In the genomic region with DNA sequence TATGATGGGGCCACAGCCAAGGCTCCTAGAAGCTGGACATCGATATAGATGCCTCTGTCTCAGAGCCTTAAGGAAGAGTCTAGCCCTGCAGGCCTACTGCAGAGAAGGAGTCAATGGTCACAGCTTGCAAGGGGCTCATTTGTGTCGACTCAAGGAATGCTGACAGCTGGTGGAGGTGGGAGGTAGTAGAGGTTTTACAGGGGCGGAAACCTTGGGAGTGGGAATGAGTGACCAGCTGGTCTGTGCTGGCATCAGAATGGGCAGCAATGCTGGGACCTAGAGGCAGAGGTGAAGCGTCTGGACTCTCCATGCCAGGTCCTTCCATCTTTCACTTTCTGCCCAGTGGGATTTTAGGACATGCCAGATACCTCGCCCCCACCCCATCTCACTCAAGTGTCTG, we compare ENCODE assay signal across 18 mouse cellular contexts.
"Had no signal": no experiment of that assay in that cellular context is flagged by ENCODE, and none has a peak within 500 bp of the region (broad histone marks: within the 10 kb centered on the region; RNA-seq: fewer than 3 reads in every experiment).

No protein-coding gene starts in this region.

- H3K27me3 ChIP-seq: lung, embryonic 15.5 days; midbrain, embryonic 12.5 days; neural tube, embryonic 12.5 days; stomach, embryonic 15.5 days had no signal

- DNase-seq: liver, postnatal 0 days; lung, adult 2 months; lung, postnatal 14 days; lung, postnatal 36 days; midbrain, embryonic 14.5 days; right cerebral cortex, postnatal 14 days; thymus, adult 2 months; thymus, postnatal 25 days; thymus, postnatal 4 days had no signal

- H3K4me3 ChIP-seq: lung, embryonic 15.5 days; megakaryocyte, embryonic 14.5 days; midbrain, embryonic 12.5 days; neural tube, embryonic 12.5 days; stomach, embryonic 15.5 days had no signal

- H3K27ac ChIP-seq: lung, embryonic 15.5 days; macrophage; midbrain, embryonic 12.5 days; neural tube, embryonic 12.5 days; stomach, embryonic 15.5 days; stomach, postnatal 0 days had no signal

- H3K9me3 ChIP-seq: lung, embryonic 15.5 days; megakaryocyte, embryonic 14.5 days; midbrain, embryonic 12.5 days; neural tube, embryonic 12.5 days; stomach, embryonic 15.5 days had no signal

- ATAC-seq: liver, postnatal 0 days; lung, postnatal 0 days; midbrain, embryonic 16.5 days had no signal

- H3K4me1 ChIP-seq: megakaryocyte, embryonic 14.5 days; midbrain, embryonic 12.5 days; neural tube, embryonic 12.5 days had no signal

- H3K4me2 ChIP-seq: lung, embryonic 15.5 days; midbrain, embryonic 12.5 days; neural tube, embryonic 12.5 days; stomach, embryonic 15.5 days had no signal

- H3K9ac ChIP-seq: liver, postnatal 0 days; lung, embryonic 15.5 days; midbrain, embryonic 12.5 days; neural tube, embryonic 12.5 days; stomach, embryonic 15.5 days had no signal

- H3K36me3 ChIP-seq: midbrain, embryonic 12.5 days; neural tube, embryonic 12.5 days; stomach, embryonic 15.5 days had no signal
